Mouse (Mus musculus): ENCODE results near the gene Inhbb. TPM values are rescaled to one million over a fixed set of nuclear protein-coding genes. Genes with fewer than 3 reads are reported as not detected.

The Inhbb gene
- polyA plus RNA-seq, 1 experiment from 2014 or later, result 0.65 TPM

GRCm38 (mm10) chr1:119409106-119409505 is 12.9 kb downstream of the Inhbb start:
- no peak for TF ChIP-seq EP300 (optimal IDR thresholded peaks at IDR 0.05)
- no peak for TF ChIP-seq CTCF (IDR thresholded peaks at IDR 0.05; ENCODE audit: low read depth)
- no peak overlapping the region for H3K4me2 ChIP-seq (replicated peaks; ENCODE audit: low read depth)
- no peaks in the 10 kb centered on the region for H3K27me3 ChIP-seq (ENCODE audit: control insufficient read depth, insufficient read depth, low read length)
- no peak for DNase-seq (ENCODE audit: low spot score)
- no peaks in the 10 kb centered on the region for H3K9me3 ChIP-seq (ENCODE audit: control insufficient read depth, low read length)
- WGBS, result 65% methylated on average over 7 of the region's 7 CpGs
- ATAC-seq (ENCODE audit: low FRiP score, low TSS enrichment), result no peak
- H3K9ac ChIP-seq (ENCODE audit: low read length), result no peak overlapping the region
- no peaks in the 10 kb centered on the region for H3K36me3 ChIP-seq (ENCODE audit: control insufficient read depth, insufficient read depth, low read length)
- H3K4me1 ChIP-seq (replicated peaks; ENCODE audit: control insufficient read depth, insufficient read depth), result no peaks in the 10 kb centered on the region
- H3K27ac ChIP-seq (replicated peaks), result no peak overlapping the region
- no peak overlapping the region for H3K4me3 ChIP-seq (ENCODE audit: low read depth, low read length)

GRCm38 (mm10) chr1:119407691-119408315 is 14.2 kb downstream of the Inhbb start:
- Histone ChIP-seq H3K27ac (replicated peaks) (no peak overlapping the region), H3K4me2 (replicated peaks; ENCODE audit: low read depth) (no peak overlapping the region), H3K4me3 (ENCODE audit: low read depth, low read length) (no peak overlapping the region), H3K9ac (ENCODE audit: low read length) (no peak overlapping the region), H3K9me3 (ENCODE audit: control insufficient read depth, low read length) (no peaks in the 10 kb centered on the region), H3K4me1 (replicated peaks; ENCODE audit: control insufficient read depth, insufficient read depth) (no peaks in the 10 kb centered on the region), H3K36me3 (ENCODE audit: control insufficient read depth, insufficient read depth, low read length) (no peaks in the 10 kb centered on the region), H3K27me3 (ENCODE audit: control insufficient read depth, insufficient read depth, low read length) (no peaks in the 10 kb centered on the region)
- TF ChIP-seq EP300 (optimal IDR thresholded peaks at IDR 0.05), result no peak
- no peak for TF ChIP-seq CTCF (IDR thresholded peaks at IDR 0.05; ENCODE audit: low read depth)
- ATAC-seq (ENCODE audit: low FRiP score, low TSS enrichment) (no peak), DNase-seq (ENCODE audit: low spot score) (no peak)
- 33% methylated on average over 6 of the region's 6 CpGs for WGBS

GRCm38 (mm10) chr1:119404798-119405197 is 17.2 kb downstream of the Inhbb start:
- DNase-seq (ENCODE audit: low spot score), result no peak
- H3K27me3 ChIP-seq (ENCODE audit: control insufficient read depth, insufficient read depth, low read length), result no peaks in the 10 kb centered on the region
- 27% methylated on average over 3 of the region's 3 CpGs for WGBS
- no peak overlapping the region for H3K9ac ChIP-seq (ENCODE audit: low read length)
- no peak overlapping the region for H3K4me3 ChIP-seq (ENCODE audit: low read depth, low read length)
- no peaks in the 10 kb centered on the region for H3K36me3 ChIP-seq (ENCODE audit: control insufficient read depth, insufficient read depth, low read length)
- H3K9me3 ChIP-seq (ENCODE audit: control insufficient read depth, low read length), result no peaks in the 10 kb centered on the region
- TF ChIP-seq EP300 (optimal IDR thresholded peaks at IDR 0.05), result no peak
- no peak for TF ChIP-seq CTCF (IDR thresholded peaks at IDR 0.05; ENCODE audit: low read depth)
- ATAC-seq (ENCODE audit: low FRiP score, low TSS enrichment), result no peak
- H3K27ac ChIP-seq (replicated peaks), result no peak overlapping the region
- H3K4me1 ChIP-seq (replicated peaks; ENCODE audit: control insufficient read depth, insufficient read depth), result no peaks in the 10 kb centered on the region
- H3K4me2 ChIP-seq (replicated peaks; ENCODE audit: low read depth), result no peak overlapping the region

GRCm38 (mm10) chr1:119404341-119404740 is 17.7 kb downstream of the Inhbb start:
- TF ChIP-seq CTCF (IDR thresholded peaks at IDR 0.05; ENCODE audit: low read depth) (no peak), EP300 (optimal IDR thresholded peaks at IDR 0.05) (no peak)
- Histone ChIP-seq H3K36me3 (ENCODE audit: control insufficient read depth, insufficient read depth, low read length) (no peaks in the 10 kb centered on the region), H3K9ac (ENCODE audit: low read length) (no peak overlapping the region), H3K4me3 (ENCODE audit: low read depth, low read length) (no peak overlapping the region), H3K9me3 (ENCODE audit: control insufficient read depth, low read length) (no peaks in the 10 kb centered on the region), H3K27me3 (ENCODE audit: control insufficient read depth, insufficient read depth, low read length) (no peaks in the 10 kb centered on the region), H3K4me1 (replicated peaks; ENCODE audit: control insufficient read depth, insufficient read depth) (no peaks in the 10 kb centered on the region), H3K27ac (replicated peaks) (no peak overlapping the region), H3K4me2 (replicated peaks; ENCODE audit: low read depth) (no peak overlapping the region)
- no peak for DNase-seq (ENCODE audit: low spot score)
- no peak for ATAC-seq (ENCODE audit: low FRiP score, low TSS enrichment)
- WGBS, result 65% methylated on average over 4 of the region's 4 CpGs

- Histone ChIP-seq H3K4me1 (replicated peaks; ENCODE audit: control insufficient read depth, insufficient read depth) (no peaks in the 10 kb centered on the region), H3K4me2 (replicated peaks; ENCODE audit: low read depth) (no peak overlapping the region), H3K9ac (ENCODE audit: low read length) (no peak overlapping the region), H3K9me3 (ENCODE audit: control insufficient read depth, low read length) (no peaks in the 10 kb centered on the region), H3K36me3 (ENCODE audit: control insufficient read depth, insufficient read depth, low read length) (no peaks in the 10 kb centered on the region), H3K4me3 (ENCODE audit: low read depth, low read length) (no peak overlapping the region), H3K27me3 (ENCODE audit: control insufficient read depth, insufficient read depth, low read length) (no peaks in the 10 kb centered on the region), H3K27ac (replicated peaks) (no peak overlapping the region)
- DNase-seq (ENCODE audit: low spot score) (no peak), ATAC-seq (ENCODE audit: low FRiP score, low TSS enrichment) (no peak)
- TF ChIP-seq CTCF (IDR thresholded peaks at IDR 0.05; ENCODE audit: low read depth) (no peak), EP300 (optimal IDR thresholded peaks at IDR 0.05) (no peak)
- 63% methylated on average over 4 of the region's 4 CpGs for WGBS
These were observed 20.8 kb downstream of the Inhbb start for GRCm38 (mm10) chr1:119401249-119401648.

- TF ChIP-seq CTCF (IDR thresholded peaks at IDR 0.05; ENCODE audit: low read depth) (no peak), EP300 (optimal IDR thresholded peaks at IDR 0.05) (no peak)
- Histone ChIP-seq H3K9me3 (ENCODE audit: control insufficient read depth, low read length) (no peaks in the 10 kb centered on the region), H3K36me3 (ENCODE audit: control insufficient read depth, insufficient read depth, low read length) (no peaks in the 10 kb centered on the region), H3K9ac (ENCODE audit: low read length) (no peak overlapping the region), H3K4me1 (replicated peaks; ENCODE audit: control insufficient read depth, insufficient read depth) (no peaks in the 10 kb centered on the region), H3K27ac (replicated peaks) (no peak overlapping the region), H3K4me3 (ENCODE audit: low read depth, low read length) (no peak overlapping the region), H3K4me2 (replicated peaks; ENCODE audit: low read depth) (no peak overlapping the region), H3K27me3 (ENCODE audit: control insufficient read depth, insufficient read depth, low read length) (no peaks in the 10 kb centered on the region)
- no peak for DNase-seq (ENCODE audit: low spot score)
- WGBS, result 58% methylated on average over 2 of the region's 2 CpGs
- no peak for ATAC-seq (ENCODE audit: low FRiP score, low TSS enrichment)
These were observed 23.4 kb downstream of the Inhbb start for GRCm38 (mm10) chr1:119398640-119399039.
